Mouse (Mus musculus): ENCODE measurements around the gene Stat2. TPM values are rescaled to one million over a fixed set of nuclear protein-coding genes. Genes with fewer than 3 reads are reported as not detected.
A peak's percentile ranks its signal among the peaks of the same experiment; 100 is the strongest.

Stat2 gene
- total and polyA plus RNA-seq, 2 experiments, result 17.6 to 46.6 TPM

DNA sequence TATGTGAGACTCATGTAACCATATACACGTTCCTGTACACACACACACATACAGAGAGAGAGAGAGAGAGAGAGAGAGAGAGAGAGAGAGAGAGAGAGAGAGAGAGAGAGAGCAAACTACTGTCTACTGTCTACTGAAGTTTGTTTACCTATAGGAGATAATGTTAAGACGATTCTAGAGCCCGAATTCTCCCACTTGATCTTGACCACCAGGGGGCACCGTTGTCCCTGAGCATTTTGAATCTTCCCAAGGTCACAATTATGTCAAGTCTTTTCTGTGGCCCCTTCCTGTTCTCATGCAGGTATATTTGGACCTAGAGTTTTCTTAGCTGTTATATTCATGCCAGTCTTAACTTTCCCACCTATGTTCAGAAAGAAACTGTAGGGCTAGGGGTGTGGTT lies 65.2 kb downstream of the Stat2 start:
- 4% methylated on average over 4 of the region's 4 CpGs for WGBS
- H3K27me3 ChIP-seq (ENCODE audit: control insufficient read depth, insufficient read depth, low read length), result no peaks in the 10 kb centered on the region
- DNase-seq (ENCODE audit: extremely low read depth, low read depth, low spot score), result peak; percentile 74
- H3K36me3 ChIP-seq (ENCODE audit: control insufficient read depth, insufficient read depth, low read length), result no peaks in the 10 kb centered on the region
- H3K79me2 ChIP-seq (ENCODE audit: control insufficient read depth, insufficient read depth, low read length), result peaks cover 20% of the 10 kb centered on the region; the same call in 1 of the 2 replicates
- no peak overlapping the region for H3K9ac ChIP-seq (ENCODE audit: low read depth, low read length)
- H3K27ac ChIP-seq (replicated peaks; ENCODE audit: insufficient read depth, low read depth, low read length), result peak overlapping the region; percentile 72
- TF ChIP-seq CTCF (IDR thresholded peaks at IDR 0.05; ENCODE audit: low read depth, low read length) (peak; percentile 72), POLR2A (IDR thresholded peaks at IDR 0.05; ENCODE audit: extremely low read depth, insufficient read depth, low read length) (no peak)
- no peak overlapping the region for H3K4me3 ChIP-seq (ENCODE audit: insufficient read depth, low read depth, low read length)
- H3K4me1 ChIP-seq (ENCODE audit: control insufficient read depth, insufficient read depth, low read length), result peaks cover 20% of the 10 kb centered on the region

DNA sequence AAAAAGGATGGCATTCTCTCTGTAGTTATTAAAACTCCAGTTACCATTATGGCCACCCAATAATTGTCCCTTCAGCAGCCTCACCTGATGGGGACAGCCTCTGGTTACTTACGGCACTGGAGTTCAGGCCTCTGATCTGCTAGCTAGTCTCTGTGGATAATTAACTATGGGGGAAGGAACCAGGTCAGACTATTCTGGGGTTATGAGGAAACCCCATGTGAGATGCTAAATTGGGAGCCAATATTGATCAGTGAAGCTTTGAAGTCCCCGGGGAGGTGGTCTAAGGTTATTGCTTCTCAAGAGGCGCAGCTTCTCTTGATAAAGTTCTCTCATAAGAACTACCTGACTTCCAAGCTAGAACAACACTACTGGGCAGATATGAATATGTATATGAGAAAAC lies 65.8 kb downstream of the Stat2 start:
- Histone ChIP-seq H3K27ac (replicated peaks; ENCODE audit: insufficient read depth, low read depth, low read length) (peak overlapping the region; percentile 98), H3K27me3 (ENCODE audit: control insufficient read depth, insufficient read depth, low read length) (no peaks in the 10 kb centered on the region), H3K4me3 (ENCODE audit: insufficient read depth, low read depth, low read length) (peak overlapping the region; percentile 19; the same call in 1 of the 2 replicates), H3K9ac (ENCODE audit: low read depth, low read length) (no peak overlapping the region), H3K4me1 (ENCODE audit: control insufficient read depth, insufficient read depth, low read length) (peaks cover 20% of the 10 kb centered on the region), H3K36me3 (ENCODE audit: control insufficient read depth, insufficient read depth, low read length) (no peaks in the 10 kb centered on the region), H3K79me2 (ENCODE audit: control insufficient read depth, insufficient read depth, low read length) (peaks cover 20% of the 10 kb centered on the region; the same call in 1 of the 2 replicates)
- TF ChIP-seq POLR2A (IDR thresholded peaks at IDR 0.05; ENCODE audit: extremely low read depth, insufficient read depth, low read length) (no peak), CTCF (IDR thresholded peaks at IDR 0.05; ENCODE audit: low read depth, low read length) (no peak)
- WGBS, result 32% methylated on average over 3 of the region's 3 CpGs
- DNase-seq (ENCODE audit: extremely low read depth, low read depth, low spot score), result peak; percentile 97

DNA sequence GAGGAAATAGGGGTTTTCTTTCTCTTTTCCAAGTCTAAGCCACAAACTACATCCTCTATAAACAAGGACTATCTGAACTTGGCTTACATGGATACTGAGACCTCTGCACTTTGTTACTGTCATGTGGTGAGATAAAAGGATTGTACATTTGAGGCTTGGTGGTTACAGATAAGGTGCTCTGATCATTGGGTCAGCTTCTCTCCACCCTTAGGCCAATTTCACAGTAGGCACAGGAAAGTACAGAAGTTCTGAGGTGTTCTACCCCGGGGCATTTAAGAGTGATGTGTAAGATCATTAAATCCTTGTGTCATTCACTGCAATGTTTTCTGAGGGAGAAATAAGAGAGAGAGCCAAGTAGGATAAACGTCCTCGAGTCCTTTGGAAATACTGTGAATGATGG lies 66.2 kb downstream of the Stat2 start:
- Histone ChIP-seq H3K4me3 (ENCODE audit: insufficient read depth, low read depth, low read length) (peak overlapping the region; percentile 63; the same call in 1 of the 2 replicates), H3K27ac (replicated peaks; ENCODE audit: insufficient read depth, low read depth, low read length) (peak overlapping the region; percentile 98), H3K27me3 (ENCODE audit: control insufficient read depth, insufficient read depth, low read length) (no peaks in the 10 kb centered on the region), H3K9ac (ENCODE audit: low read depth, low read length) (peak overlapping the region; percentile 84), H3K36me3 (ENCODE audit: control insufficient read depth, insufficient read depth, low read length) (no peaks in the 10 kb centered on the region), H3K4me1 (ENCODE audit: control insufficient read depth, insufficient read depth, low read length) (peaks cover 23% of the 10 kb centered on the region), H3K79me2 (ENCODE audit: control insufficient read depth, insufficient read depth, low read length) (peaks cover 23% of the 10 kb centered on the region; the same call in 1 of the 2 replicates)
- DNase-seq (ENCODE audit: extremely low read depth, low read depth, low spot score), result peak; percentile 97
- 13% methylated on average over 3 of the region's 3 CpGs for WGBS
- TF ChIP-seq CTCF (IDR thresholded peaks at IDR 0.05; ENCODE audit: low read depth, low read length), result no peak
- TF ChIP-seq POLR2A (IDR thresholded peaks at IDR 0.05; ENCODE audit: extremely low read depth, insufficient read depth, low read length), result no peak

DNA sequence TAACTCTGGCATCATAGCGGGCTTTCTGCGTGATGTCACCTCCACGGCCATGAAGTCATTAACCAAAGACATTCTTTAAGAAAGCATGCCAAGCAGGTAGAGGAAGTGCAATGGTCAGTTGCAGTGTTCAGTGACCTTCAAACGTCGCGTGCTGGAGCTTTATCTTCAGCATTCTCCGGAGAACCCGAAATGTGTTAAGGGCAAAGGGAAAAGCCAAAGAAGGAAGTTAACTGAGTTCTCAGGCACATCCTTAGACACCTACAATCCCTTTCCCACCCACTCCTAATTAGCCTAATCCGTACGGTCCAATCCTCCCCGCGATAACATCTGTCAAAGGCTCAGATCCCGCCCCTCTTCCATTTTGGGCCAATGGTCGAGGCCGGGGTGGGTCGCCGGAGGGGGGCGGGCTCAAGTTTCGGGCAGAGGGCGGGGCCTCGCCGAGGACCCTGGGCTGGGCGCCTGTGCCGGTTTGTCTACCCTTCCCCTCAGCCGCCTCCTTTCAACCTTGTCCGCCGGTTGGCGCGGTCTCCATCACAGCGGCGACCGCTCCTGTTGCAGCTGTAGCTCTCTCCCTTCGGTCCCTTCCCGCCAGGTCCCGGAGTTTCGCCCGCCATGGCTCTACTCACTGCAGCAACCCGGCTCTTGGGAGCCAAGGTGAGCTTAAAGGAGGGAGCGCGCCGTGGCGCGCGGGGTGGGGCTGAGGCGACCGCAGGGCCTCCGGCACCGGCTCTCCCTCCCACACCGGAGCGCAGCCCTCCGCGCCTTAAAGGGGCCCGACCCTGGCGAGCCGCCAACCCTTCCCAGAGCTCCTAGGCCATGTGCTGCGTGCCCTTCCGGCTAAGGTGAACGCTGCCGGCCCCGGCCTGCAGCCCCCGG lies 67.2 kb downstream of the Stat2 start, which contains the start of gene Cs:
TSS of gene Cs (plus strand) at position 429 of the 876 bp plus-strand sequence.
- under 1% methylated on average over 61 of the region's 61 CpGs for WGBS
- H3K9ac ChIP-seq (ENCODE audit: low read depth, low read length), result peak within 1 kb of the TSS; percentile 93
- DNase-seq (ENCODE audit: extremely low read depth, low read depth, low spot score), result peak; percentile 98
- TF ChIP-seq POLR2A (IDR thresholded peaks at IDR 0.05; ENCODE audit: extremely low read depth, insufficient read depth, low read length) (peak; percentile 82), CTCF (IDR thresholded peaks at IDR 0.05; ENCODE audit: low read depth, low read length) (no peak)
- H3K36me3 ChIP-seq (ENCODE audit: control insufficient read depth, insufficient read depth, low read length), result no peaks in the 10 kb centered on the region
- peak within 1 kb of the TSS; percentile 98 for H3K27ac ChIP-seq (replicated peaks; ENCODE audit: insufficient read depth, low read depth, low read length)
- H3K79me2 ChIP-seq (ENCODE audit: control insufficient read depth, insufficient read depth, low read length), result peaks cover 23% of the 10 kb centered on the region; the same call in 1 of the 2 replicates
- peaks cover 28% of the 10 kb centered on the region for H3K4me1 ChIP-seq (ENCODE audit: control insufficient read depth, insufficient read depth, low read length)
- H3K4me3 ChIP-seq (ENCODE audit: insufficient read depth, low read depth, low read length), result peak within 1 kb of the TSS; percentile 98
- H3K27me3 ChIP-seq (ENCODE audit: control insufficient read depth, insufficient read depth, low read length), result no peaks in the 10 kb centered on the region

DNA sequence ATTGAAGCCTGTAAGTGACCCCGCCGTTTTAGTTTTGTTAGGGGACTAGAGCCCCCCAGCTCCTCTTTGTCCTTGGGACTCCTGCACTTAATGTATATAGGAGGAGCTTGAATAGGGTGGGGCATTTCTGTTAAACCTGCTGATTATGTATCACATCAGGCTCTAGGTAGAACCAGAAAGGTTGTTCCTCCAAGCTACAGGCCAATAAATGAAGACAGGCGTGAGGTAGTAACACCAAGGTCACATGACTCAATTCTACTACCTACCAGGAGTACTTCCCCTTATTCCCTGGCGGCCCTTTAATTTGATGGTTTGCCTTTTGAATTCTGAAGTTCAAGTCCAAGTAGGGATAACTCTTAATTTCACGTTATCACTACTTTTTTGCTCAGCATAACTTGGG lies 68.1 kb downstream of the Stat2 start:
- H3K27ac ChIP-seq (replicated peaks; ENCODE audit: insufficient read depth, low read depth, low read length), result peak overlapping the region; percentile 98
- WGBS, result 12% methylated on average over 5 of the region's 5 CpGs
- peak; percentile 59 for DNase-seq (ENCODE audit: extremely low read depth, low read depth, low spot score)
- H3K36me3 ChIP-seq (ENCODE audit: control insufficient read depth, insufficient read depth, low read length), result no peaks in the 10 kb centered on the region
- no peaks in the 10 kb centered on the region for H3K27me3 ChIP-seq (ENCODE audit: control insufficient read depth, insufficient read depth, low read length)
- peaks cover 23% of the 10 kb centered on the region; the same call in 1 of the 2 replicates for H3K79me2 ChIP-seq (ENCODE audit: control insufficient read depth, insufficient read depth, low read length)
- peak overlapping the region; percentile 93 for H3K9ac ChIP-seq (ENCODE audit: low read depth, low read length)
- H3K4me1 ChIP-seq (ENCODE audit: control insufficient read depth, insufficient read depth, low read length), result peaks cover 32% of the 10 kb centered on the region
- H3K4me3 ChIP-seq (ENCODE audit: insufficient read depth, low read depth, low read length), result peak overlapping the region; percentile 98
- TF ChIP-seq CTCF (IDR thresholded peaks at IDR 0.05; ENCODE audit: low read depth, low read length) (no peak), POLR2A (IDR thresholded peaks at IDR 0.05; ENCODE audit: extremely low read depth, insufficient read depth, low read length) (no peak)

All from liver, adult 2 months (tissue).